Mouse (Mus musculus) stomach, embryonic 14.5 days (tissue): ENCODE results near the gene Slc7a7. TPM values are rescaled to one million over a fixed set of nuclear protein-coding genes. Genes with fewer than 3 reads are reported as not detected.

ENCODE experiments used
- ATAC-seq: fragments of 200-750 bp; cut with Nextera tagmentation; 2 replicates; pipeline ENCODE4 v1.8.0; 2017; ENCODE audit warnings: low read depth, moderate TSS enrichment; ENCODE audit not compliant: insufficient number of reproducible peaks, insufficient read depth, low FRiP score
- H3K27ac ChIP-seq: fragments of 300-500 bp; sonication (generic); 2 replicates; pipeline ENCODE4 v1.5.1; 2014; ENCODE audit warnings: mild to moderate bottlenecking, low read length, moderate library complexity, mixed read lengths
- H3K27me3 ChIP-seq: fragments of 300-500 bp; sonication (generic); 2 replicates; pipeline ENCODE4 v1.6.1; 2014; ENCODE audit warnings: low read length, control low read depth, mixed read lengths; ENCODE audit not compliant: control insufficient read depth, insufficient read depth
- H3K36me3 ChIP-seq: fragments of 300-500 bp; sonication (generic); 2 replicates; pipeline ENCODE4 v1.6.1; 2014; ENCODE audit warnings: mild to moderate bottlenecking, control low read depth, low read length, moderate library complexity, mixed read lengths; ENCODE audit not compliant: control insufficient read depth, insufficient read depth
- H3K4me1 ChIP-seq: fragments of 300-500 bp; sonication (generic); 2 replicates; pipeline ENCODE4 v1.6.1; 2014; ENCODE audit warnings: low read length, control low read depth, mixed read lengths; ENCODE audit not compliant: control insufficient read depth, insufficient read depth
- H3K4me2 ChIP-seq: fragments of 300-500 bp; sonication (generic); replicated peaks from 2 replicates; pipeline ENCODE4 v1.6.1; 2014; ENCODE audit warnings: low read depth, low read length, control low read depth
- H3K4me3 ChIP-seq: fragments of 300-500 bp; sonication (generic); 2 replicates; pipeline ENCODE4 v1.5.1; 2014; ENCODE audit warnings: low read depth, low read length, control low read depth
- H3K9ac ChIP-seq: fragments of 300-500 bp; sonication (generic); replicated peaks from 2 replicates; pipeline ENCODE4 v1.6.1; 2014; ENCODE audit warnings: low read depth, mild to moderate bottlenecking, control low read depth, low read length, moderate library complexity, mixed read lengths
- H3K9me3 ChIP-seq: fragments of 300-500 bp; sonication (generic); 2 replicates; pipeline ENCODE4 v1.6.1; 2016; ENCODE audit warnings: low read depth, low read length, control low read depth; ENCODE audit not compliant: control insufficient read depth
- WGBS: fragments of 180-500 bp; shearing (Covaris S2); extraction: QIAGEN DNeasy Blood & Tissue Kit; methylation state at CpG from one replicate; pipeline ENCODE4 v1.1.7; 2014; 5-methylcytosine and 5-hydroxymethylcytosine counted together
- polyA plus RNA-seq: library from polyadenylated mRNA; unstranded; fragments of >200 nt; fragmentation: Nextera tagmentation; extraction: Ambion mirVana; gene quantifications from 2 replicates; pipeline ENCODE4 v1.2.1, GENCODE M21; 2014

Slc7a7 gene
- polyA plus RNA-seq, 1 experiment from 2014 or later, result 10.3 TPM

- H3K9me3 ChIP-seq, result peaks cover 4% of the 10 kb centered on the region; the same call in 1 of the 2 replicates
- 69% methylated on average over 18 of the region's 18 CpGs for WGBS
- no peak overlapping the region for H3K27ac ChIP-seq
- H3K4me3 ChIP-seq, result no peak overlapping the region
- no peaks in the 10 kb centered on the region for H3K4me1 ChIP-seq
- no peaks in the 10 kb centered on the region for H3K27me3 ChIP-seq
- no peak overlapping the region for H3K4me2 ChIP-seq
- ATAC-seq, result no peak
- H3K36me3 ChIP-seq, result no peaks in the 10 kb centered on the region
- H3K9ac ChIP-seq, result no peak overlapping the region
These were observed 95.8 kb downstream of the Slc7a7 start for GRCm38 (mm10) chr14:54321556-54322376.

Other genes with a start within 250 kb of the Slc7a7 start
- 400 and 406 TPM in 2 replicates for gene Dad1, start 163.7 kb downstream of the Slc7a7 start, polyA plus RNA-seq
- 52.2 and 54.3 TPM in 2 replicates for gene Abhd4, start 163.6 kb downstream of the Slc7a7 start, polyA plus RNA-seq
- gene Olfr49, start 132.8 kb downstream of the Slc7a7 start, polyA plus RNA-seq, result not detected in 2 replicates
- 53.6 and 55.9 TPM in 2 replicates for gene Oxa1l, start 56.9 kb downstream of the Slc7a7 start, polyA plus RNA-seq
- 284 and 312 TPM in 2 replicates for gene Mrpl52, start 9.1 kb upstream of the Slc7a7 start, polyA plus RNA-seq
- gene Mmp14, start 13.8 kb upstream of the Slc7a7 start, polyA plus RNA-seq, result 154 and 156 TPM in 2 replicates
- 38.1 and 41.7 TPM in 2 replicates for gene Lrp10, start 46.4 kb upstream of the Slc7a7 start, polyA plus RNA-seq
- 1.5 and 2.0 TPM in 2 replicates for gene Rem2, start 58.3 kb upstream of the Slc7a7 start, polyA plus RNA-seq
- 79.8 and 80.4 TPM in 2 replicates for gene Prmt5, start 99.7 kb upstream of the Slc7a7 start, polyA plus RNA-seq
- 48.2 and 52.5 TPM in 2 replicates for gene Haus4, start 136.8 kb upstream of the Slc7a7 start, polyA plus RNA-seq
- 26.2 and 30.3 TPM in 2 replicates for gene Ajuba, start 159.8 kb upstream of the Slc7a7 start, polyA plus RNA-seq
- gene 4931414P19Rik, start 188.2 kb upstream of the Slc7a7 start, polyA plus RNA-seq, result 7.9 and 8.3 TPM in 2 replicates
- gene Psmb5, start 200.2 kb upstream of the Slc7a7 start, polyA plus RNA-seq, result 355 and 361 TPM in 2 replicates
- 0.06 TPM in 1 of 2 replicates, not detected in the other for gene Psmb11, start 203.7 kb upstream of the Slc7a7 start, polyA plus RNA-seq
- gene Gm17606, start 223.2 kb upstream of the Slc7a7 start, polyA plus RNA-seq, result not detected in 2 replicates
- gene Cdh24, start 223.6 kb upstream of the Slc7a7 start, polyA plus RNA-seq, result 4.5 and 5.1 TPM in 2 replicates